Mouse (Mus musculus) layer of hippocampus, postnatal 25 days (tissue): ENCODE results near the gene Muc4. TPM values are rescaled to one million over a fixed set of nuclear protein-coding genes. Genes with fewer than 3 reads are reported as not detected.

ENCODE experiments used
- DNase-seq, 2 experiments: peaks; one replicate each; pipeline ENCODE4 v3.0.0; 2022; ENCODE audit warnings: mixed read lengths in 2 of 2, low spot score in 1 of 2; ENCODE audit errors: extremely low spot score in 1 of 2
- total RNA-seq, 2 experiments: library from RNA; stranded (reverse); gene quantifications; 2 replicates each; pipeline ENCODE4 v1.2.3; 2021

Gene Muc4
- total RNA-seq, 2 experiments from 2014 or later, result not detected

- DNase-seq, result no peak
Observed at GRCm38 (mm10) chr16:32831501-32831900, 95.8 kb downstream of the Muc4 start.

Other genes with a start within 250 kb of the Muc4 start
- not detected for gene Slc51a, start 248.0 kb upstream of the Muc4 start, total RNA-seq
- not detected for gene Zdhhc19, start 239.6 kb upstream of the Muc4 start, total RNA-seq
- gene Tfrc, start 127.0 kb upstream of the Muc4 start, total RNA-seq, result 10 to 100 TPM; 59.3 to 67.3 TPM
- 100 to 1,000 TPM; 163 to 165 TPM for gene Tnk2, start 92.0 kb upstream of the Muc4 start, total RNA-seq
- gene Muc20, start 61.5 kb downstream of the Muc4 start, total RNA-seq, result not detected
- gene Smbd1, start 74.6 kb downstream of the Muc4 start, total RNA-seq, result not detected
- 100 to 1,000 TPM; 115 to 122 TPM for gene Fyttd1, start 141.6 kb downstream of the Muc4 start, total RNA-seq
- 10 to 100 TPM; 54.2 to 54.3 TPM for gene Rubcn, start 141.9 kb downstream of the Muc4 start, total RNA-seq
- 10 to 100 TPM; 34.7 to 38.7 TPM for gene Lrch3, start 178.2 kb downstream of the Muc4 start, total RNA-seq